Mouse (Mus musculus) limb, embryonic 15.5 days (tissue): ENCODE results near the gene Gm32802. TPM values are rescaled to one million over a fixed set of nuclear protein-coding genes. Genes with fewer than 3 reads are reported as not detected.
"Not testable (repeated sequence)": the region's sequence is repeated elsewhere in the genome, so short reads cannot be mapped to it uniquely, and the experiment has no call there.

Source experiments
- ATAC-seq: fragments of 200-750 bp; cut with Nextera tagmentation; 2 replicates; pipeline ENCODE4 v1.8.0; 2017; ENCODE audit warnings: low read depth, moderate TSS enrichment; ENCODE audit not compliant: insufficient number of reproducible peaks, low FRiP score, low TSS enrichment
- H3K27ac ChIP-seq: fragments of 300-500 bp; sonication (generic); 2 replicates; pipeline ENCODE4 v1.5.1; 2015; ENCODE audit warnings: moderate library complexity, mild to moderate bottlenecking, inconsistent platforms
- H3K27me3 ChIP-seq: fragments of 300-500 bp; sonication (generic); 2 replicates; pipeline ENCODE4 v1.6.1; 2015; ENCODE audit warnings: inconsistent platforms
- H3K36me3 ChIP-seq: fragments of 300-500 bp; sonication (generic); 2 replicates; pipeline ENCODE4 v1.6.1; 2015; ENCODE audit warnings: inconsistent platforms
- H3K4me1 ChIP-seq: fragments of 300-500 bp; sonication (generic); 2 replicates; pipeline ENCODE4 v1.6.1; 2015; ENCODE audit warnings: inconsistent platforms
- H3K4me2 ChIP-seq: fragments of 300-500 bp; sonication (generic); 2 replicates; pipeline ENCODE4 v1.6.1; 2015; ENCODE audit warnings: mild to moderate bottlenecking, inconsistent platforms
- H3K4me3 ChIP-seq: fragments of 300-500 bp; sonication (generic); 2 replicates; pipeline ENCODE4 v1.5.1; 2015; ENCODE audit warnings: mild to moderate bottlenecking, inconsistent platforms
- H3K9ac ChIP-seq: fragments of 300-500 bp; sonication (generic); 2 replicates; pipeline ENCODE4 v1.6.1; 2015; ENCODE audit warnings: inconsistent platforms
- H3K9me3 ChIP-seq: fragments of 300-500 bp; sonication (generic); 2 replicates; pipeline ENCODE4 v1.6.1; 2016; ENCODE audit warnings: inconsistent platforms
- WGBS: fragments of 180-500 bp; shearing (Covaris S2); methylation state at CpG from one replicate; pipeline ENCODE4 v1.1.7; 2015; 5-methylcytosine and 5-hydroxymethylcytosine counted together
- polyA plus RNA-seq: library from polyadenylated mRNA; unstranded; fragments of >200 nt; fragmentation: Nextera tagmentation; extraction: Ambion mirVana; gene quantifications from 2 replicates; pipeline ENCODE4 v1.2.1, GENCODE M21; 2015

Gm32802 gene
- polyA plus RNA-seq, 1 experiment from 2014 or later = not detected

DNA sequence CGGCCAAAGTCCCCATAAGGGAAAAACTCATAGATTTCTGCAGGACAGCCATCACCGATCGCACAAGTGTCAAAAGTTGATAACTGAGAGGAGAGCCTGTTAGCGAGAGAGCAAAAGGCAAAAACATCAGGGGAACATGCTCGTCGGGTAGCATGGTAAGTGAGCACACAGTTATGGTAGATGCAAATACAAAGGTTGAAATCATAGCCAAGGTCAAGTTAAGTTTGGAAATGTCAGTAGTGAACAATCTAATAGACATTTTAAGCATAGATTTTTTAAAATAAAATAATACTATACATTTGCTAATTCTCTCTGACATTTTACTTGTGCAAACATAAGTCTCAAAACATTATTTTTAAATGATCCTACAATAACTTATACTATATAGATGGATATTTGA lies 36.5 kb downstream of the Gm32802 start, which contains the start of gene Iltifb:
TSS of gene Iltifb (minus strand) at position 101 of the 400 bp plus-strand sequence.
- ATAC-seq = no peak
- H3K4me3 ChIP-seq = no peak within 1 kb of the TSS
- 94% methylated on average over 6 of the region's 6 CpGs for WGBS

DNA sequence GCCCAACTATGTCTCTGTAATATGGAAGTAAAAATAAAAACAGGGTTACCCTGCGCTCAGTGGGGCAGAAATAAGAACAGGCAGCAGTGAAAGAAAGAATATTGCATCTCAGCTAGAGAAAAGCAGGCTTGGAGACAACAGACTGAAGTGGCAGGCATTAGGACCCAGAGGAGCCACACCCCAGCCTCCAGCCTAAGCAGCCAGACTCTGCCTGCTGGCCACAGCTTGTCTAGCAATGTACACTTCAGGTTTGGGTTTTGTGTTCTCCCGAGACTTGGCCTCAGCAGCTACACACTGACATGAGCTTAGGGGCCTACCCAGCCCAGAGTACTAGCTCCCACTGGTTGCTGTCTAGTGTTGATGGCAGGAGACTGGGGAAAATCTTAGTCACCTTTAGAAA lies 43.6 kb downstream of the Gm32802 start:
- not testable (repeated sequence) for H3K27ac ChIP-seq, H3K4me1 ChIP-seq

More for the DNA sequence above, 36.5 kb downstream of the Gm32802 start, which contains the start of gene Iltifb:
- no peak within 1 kb of the TSS for H3K4me2 ChIP-seq
- no peaks in the 10 kb centered on the region for H3K36me3 ChIP-seq
- no peak within 1 kb of the TSS for H3K27ac ChIP-seq
- H3K27me3 ChIP-seq = no peaks in the 10 kb centered on the region
- H3K9ac ChIP-seq = no peak within 1 kb of the TSS
- no peaks in the 10 kb centered on the region for H3K9me3 ChIP-seq
- no peaks in the 10 kb centered on the region for H3K4me1 ChIP-seq

More for the DNA sequence above, 43.6 kb downstream of the Gm32802 start:
- not testable (repeated sequence) for H3K4me3 ChIP-seq, H3K36me3 ChIP-seq, ATAC-seq, H3K4me2 ChIP-seq, H3K9me3 ChIP-seq, H3K9ac ChIP-seq, H3K27me3 ChIP-seq
- whole genome bisulfite sequencing = 32% methylated on average over 2 of the region's 2 CpGs

Other genes with a start within 250 kb of the Gm32802 start
- gene Mdm1, start 116.9 kb upstream of the Gm32802 start, polyA plus RNA-seq = 20.7 and 21.3 TPM in 2 replicates
- gene Il22, start 53.7 kb upstream of the Gm32802 start, polyA plus RNA-seq = not detected in 2 replicates
- not detected in 2 replicates for gene Gm32717, start 17.9 kb upstream of the Gm32802 start, polyA plus RNA-seq
- gene Iltifb, start 36.4 kb downstream of the Gm32802 start, polyA plus RNA-seq = not detected in 2 replicates
- gene Gm9040, start 68.3 kb downstream of the Gm32802 start, polyA plus RNA-seq = not detected in 2 replicates
- not detected in 2 replicates for gene Gm9044, start 73.7 kb downstream of the Gm32802 start, polyA plus RNA-seq
- 0.06 and 0.09 TPM in 2 replicates for gene Gm9045, start 79.1 kb downstream of the Gm32802 start, polyA plus RNA-seq
- gene Gm9046, start 84.6 kb downstream of the Gm32802 start, polyA plus RNA-seq = not detected in 2 replicates
- not detected in 2 replicates for gene Gm9048, start 90.0 kb downstream of the Gm32802 start, polyA plus RNA-seq
- 0.06 and 0.09 TPM in 2 replicates for gene Gm9049, start 95.4 kb downstream of the Gm32802 start, polyA plus RNA-seq
- gene Ifng, start 182.4 kb downstream of the Gm32802 start, polyA plus RNA-seq = not detected in 2 replicates